26 mouse cellular contexts compared by ENCODE assay signal in the genomic region with DNA sequence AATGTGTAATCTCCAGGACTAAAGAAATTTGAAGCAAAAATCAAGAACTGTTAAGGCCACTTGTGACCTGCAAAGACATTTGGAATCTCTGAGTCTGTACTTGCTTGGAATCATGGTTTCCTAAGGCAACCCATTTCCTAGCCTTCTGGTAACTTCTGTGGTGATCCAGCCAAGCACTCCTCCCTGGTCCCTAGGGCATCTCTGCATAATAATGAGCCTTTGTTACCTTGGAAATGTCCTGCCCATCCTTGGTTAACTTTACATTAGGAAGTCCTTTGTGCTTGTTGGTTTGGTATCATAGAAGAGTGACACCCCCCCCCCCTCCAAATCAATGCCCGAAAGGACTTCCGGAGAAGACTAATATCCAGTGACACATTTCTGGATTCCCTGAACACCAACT.
DNase-seq lines count a peak whose midpoint lies in the region; ATAC-seq and TF ChIP-seq lines count a peak whose summit lies in the region.
"Had no signal": no experiment of that assay in that cellular context is flagged by ENCODE, and none has a peak within 500 bp of the region (broad histone marks: within the 10 kb centered on the region; RNA-seq: fewer than 3 reads in every experiment).

No protein-coding gene starts in this region.

- no peak overlapping the region for H3K9ac ChIP-seq in embryonic facial prominence, embryonic 14.5 days (ENCODE audit: low read depth, low read length)
- H3K9ac ChIP-seq: forebrain, embryonic 12.5 days; forebrain, embryonic 15.5 days; hindbrain, embryonic 13.5 days; intestine, embryonic 15.5 days had no signal

- no peak for TF ChIP-seq POLR2A in thymus, adult 2 months (IDR thresholded peaks at IDR 0.05; ENCODE audit: control insufficient read depth, extremely low read depth, insufficient read depth, low read length, poor library complexity)

- no peak overlapping the region for H3K4me3 ChIP-seq in embryonic facial prominence, embryonic 14.5 days (ENCODE audit: low read depth, low read length)
- no peak overlapping the region for H3K4me3 ChIP-seq in thymus, adult 2 months (ENCODE audit: control insufficient read depth, insufficient read depth, low read length)
- H3K4me3 ChIP-seq: erythroblast, embryonic 14.5 days; forebrain, embryonic 12.5 days; forebrain, embryonic 15.5 days; gastrocnemius, adult 2 months; hindbrain, embryonic 10.5 days; hindbrain, embryonic 13.5 days; intestine, embryonic 15.5 days had no signal

- no peaks in the 10 kb centered on the region for H3K36me3 ChIP-seq in embryonic facial prominence, embryonic 14.5 days (ENCODE audit: control insufficient read depth, insufficient read depth, low read length)
- no peaks in the 10 kb centered on the region for H3K36me3 ChIP-seq in thymus, adult 2 months (ENCODE audit: control insufficient read depth, insufficient read depth, low read length)
- H3K36me3 ChIP-seq: forebrain, embryonic 12.5 days; forebrain, embryonic 15.5 days; hindbrain, embryonic 10.5 days; hindbrain, embryonic 13.5 days; intestine, embryonic 15.5 days had no signal

- TF ChIP-seq CTCF in thymus, adult 2 months (IDR thresholded peaks at IDR 0.05; ENCODE audit: borderline replicate concordance, control insufficient read depth, extremely low read depth, insufficient read depth, low read length, poor library complexity), result no peak

- peak overlapping the region; percentile 58; the same call in 1 of the 2 replicates for H3K27ac ChIP-seq in embryonic facial prominence, embryonic 14.5 days (replicated peaks; ENCODE audit: low read depth, low read length)
- no peak overlapping the region for H3K27ac ChIP-seq in thymus, adult 2 months (ENCODE audit: control insufficient read depth, insufficient read depth, low read length)
- H3K27ac ChIP-seq: forebrain, embryonic 12.5 days; forebrain, embryonic 15.5 days; gastrocnemius, adult 2 months; hindbrain, embryonic 10.5 days; hindbrain, embryonic 13.5 days; intestine, embryonic 15.5 days had no signal

- DNase-seq in ES-CJ7 (ENCODE audit: low read depth, low spot score) (peak; percentile 80), R1 (ENCODE audit: low read depth, low spot score) (peak; percentile 71)
- no peak for DNase-seq in embryonic facial prominence, embryonic 14.5 days (ENCODE audit: low spot score)
- no peak for DNase-seq in thymus, adult 2 months
- no peak for DNase-seq in cerebellum, postnatal 4 days (ENCODE audit: low spot score in 2 of 2)
- no peak for DNase-seq in layer of hippocampus, adult 9-11 months
- DNase-seq: adrenal gland, postnatal 10 days; adrenal gland, postnatal 36 days; cerebellum, adult 2 months; cerebellum, adult 9-11 months; cerebellum, postnatal 25 days; gastrocnemius, adult 2 months; gastrocnemius, postnatal 14 days; heart, adult 11 months; heart, postnatal 36 days; kidney, adult 11 months; kidney, adult 8-10 months had no signal

- H3K4me1 ChIP-seq in embryonic facial prominence, embryonic 14.5 days (ENCODE audit: control insufficient read depth, insufficient read depth, low read length), result peaks cover 11% of the 10 kb centered on the region
- peaks cover 4% of the 10 kb centered on the region for H3K4me1 ChIP-seq in thymus, adult 2 months (replicated peaks; ENCODE audit: control insufficient read depth, insufficient read depth, low read length)
- H3K4me1 ChIP-seq: forebrain, embryonic 12.5 days; forebrain, embryonic 15.5 days; hindbrain, embryonic 10.5 days; hindbrain, embryonic 13.5 days; intestine, embryonic 15.5 days had no signal

- ATAC-seq in embryonic facial prominence, embryonic 14.5 days (ENCODE audit: low read depth), result no peak
- ATAC-seq: CD4-positive, CD25-positive, alpha-beta regulatory T cell, adult 4 months; forebrain, embryonic 15.5 days; hindbrain, embryonic 16.5 days; intestine, embryonic 15.5 days had no signal

- H3K27me3 ChIP-seq in embryonic facial prominence, embryonic 14.5 days (replicated peaks; ENCODE audit: control insufficient read depth, insufficient read depth, low read length), result no peaks in the 10 kb centered on the region
- no peaks in the 10 kb centered on the region for H3K27me3 ChIP-seq in thymus, adult 2 months (ENCODE audit: control insufficient read depth, insufficient read depth, low read length)
- H3K27me3 ChIP-seq: forebrain, embryonic 12.5 days; forebrain, embryonic 15.5 days; hindbrain, embryonic 13.5 days; intestine, embryonic 15.5 days had no signal

- no peak overlapping the region for H3K4me2 ChIP-seq in embryonic facial prominence, embryonic 14.5 days (ENCODE audit: low read depth, low read length)
- H3K4me2 ChIP-seq: forebrain, embryonic 12.5 days; forebrain, embryonic 15.5 days; heart, embryonic 11.5 days; hindbrain, embryonic 13.5 days; intestine, embryonic 15.5 days had no signal

- 87% methylated on average over 2 of the region's 2 CpGs for WGBS in embryonic facial prominence, embryonic 14.5 days
- 100% methylated on average over 2 of the region's 2 CpGs for WGBS in thymus, adult 2 months

- H3K9me3 ChIP-seq in embryonic facial prominence, embryonic 14.5 days (ENCODE audit: control insufficient read depth, low read length), result no peaks in the 10 kb centered on the region
- H3K9me3 ChIP-seq: forebrain, embryonic 12.5 days; forebrain, embryonic 15.5 days; hindbrain, embryonic 10.5 days; hindbrain, embryonic 13.5 days; intestine, embryonic 15.5 days had no signal

Comparison
In these comparisons a context has a peak if more than half of its experiments do, and no peak if none do; other contexts are left out.
1. DNase-seq: peak in ES-CJ7 (single experiment) and R1 (single experiment); none in embryonic facial prominence, embryonic 14.5 days (single experiment), thymus, adult 2 months (single experiment), cerebellum, postnatal 4 days (0 of 2) and layer of hippocampus, adult 9-11 months (single experiment).